Mouse (Mus musculus) erythroblast, embryonic 14.5 days (primary cell): ENCODE data around the gene Rtca.

Experiments
- GATA1 ChIP-seq: IDR thresholded peaks from 2 replicates; pipeline ENCODE4 v1.6.1; 2012; ENCODE audit warnings: low read length, inconsistent platforms, mixed read lengths
- TAL1 ChIP-seq: IDR thresholded peaks from 3 replicates; pipeline ENCODE4 v1.6.1; 2012; ENCODE audit warnings: low read length, inconsistent platforms, mixed read lengths

- TF ChIP-seq GATA1 (no peak), TAL1 (no peak)
Measured at GRCm38 (mm10) chr3:116440066-116440997, 67.7 kb downstream of the Rtca start.
